In genomic region chr4:105181659-105182167, GRCm38 (mm10) we compare ENCODE assay signal across 14 mouse cellular contexts. TPM values are rescaled to one million over a fixed set of nuclear protein-coding genes. Genes with fewer than 3 reads are reported as not detected.
DNase-seq lines count a peak whose midpoint lies in the region; ATAC-seq and TF ChIP-seq lines count a peak whose summit lies in the region.
"Had no signal": no experiment of that assay in that cellular context is flagged by ENCODE, and none has a peak within 500 bp of the region (broad histone marks: within the 10 kb centered on the region; RNA-seq: fewer than 3 reads in every experiment).

No protein-coding gene starts in this region.

- no peaks in the 10 kb centered on the region for H3K27me3 ChIP-seq in forebrain, embryonic 10.5 days (ENCODE audit: poor library complexity, severe bottlenecking)
- no peaks in the 10 kb centered on the region for H3K27me3 ChIP-seq in hindbrain, embryonic 13.5 days
- no peaks in the 10 kb centered on the region for H3K27me3 ChIP-seq in midbrain, embryonic 16.5 days (ENCODE audit: control insufficient read depth, insufficient read depth, low read depth, low read length)
- H3K27me3 ChIP-seq in thymus, adult 2 months (ENCODE audit: control insufficient read depth, insufficient read depth, low read length): no peaks in the 10 kb centered on the region

- peaks cover 56% of the 10 kb centered on the region for H3K36me3 ChIP-seq in forebrain, embryonic 10.5 days (replicated peaks)
- H3K36me3 ChIP-seq in hindbrain, embryonic 13.5 days: no peaks in the 10 kb centered on the region
- no peaks in the 10 kb centered on the region for H3K36me3 ChIP-seq in midbrain, embryonic 16.5 days (ENCODE audit: control insufficient read depth, insufficient read depth, low read length)
- H3K36me3 ChIP-seq in thymus, adult 2 months (ENCODE audit: control insufficient read depth, insufficient read depth, low read length): no peaks in the 10 kb centered on the region
- H3K36me3 ChIP-seq: G1E had no signal

- peak; percentile 46 for ATAC-seq in hindbrain, embryonic 13.5 days (ENCODE audit: low FRiP score)
- ATAC-seq in midbrain, embryonic 16.5 days: peak; percentile 30; the same call in 1 of the 2 replicates
- ATAC-seq: liver, postnatal 0 days had no signal

- TF ChIP-seq CTCF in thymus, adult 2 months (IDR thresholded peaks at IDR 0.05; ENCODE audit: borderline replicate concordance, control insufficient read depth, extremely low read depth, insufficient read depth, low read length, poor library complexity): no peak

- DNase-seq in heart, adult 11 months: peak; percentile 83
- DNase-seq in heart, adult 8-10 months (ENCODE audit: low spot score): no peak
- no peak for DNase-seq in forebrain, embryonic 10.5 days (ENCODE audit: extremely low spot score, low spot score)
- DNase-seq in thymus, adult 2 months: no peak
- no peak for DNase-seq in gastrocnemius, postnatal 10 days
- no peak for DNase-seq in kidney, adult 9 months
- DNase-seq: heart, postnatal 14 days; kidney, adult 2 months; liver, postnatal 0 days; thymus, postnatal 14 days had no signal

- peak overlapping the region; percentile 46; the same call in 1 of the 2 replicates for H3K9ac ChIP-seq in hindbrain, embryonic 13.5 days
- no peak overlapping the region for H3K9ac ChIP-seq in midbrain, embryonic 16.5 days (ENCODE audit: low read depth, low read length)
- H3K9ac ChIP-seq: liver, postnatal 0 days had no signal

- peaks cover 88% of the 10 kb centered on the region for H3K4me1 ChIP-seq in forebrain, embryonic 10.5 days
- peaks cover 68% of the 10 kb centered on the region for H3K4me1 ChIP-seq in hindbrain, embryonic 13.5 days (replicated peaks)
- peaks cover 10% of the 10 kb centered on the region for H3K4me1 ChIP-seq in midbrain, embryonic 16.5 days (ENCODE audit: control insufficient read depth, insufficient read depth, low read length)
- H3K4me1 ChIP-seq in thymus, adult 2 months (replicated peaks; ENCODE audit: control insufficient read depth, insufficient read depth, low read length): no peaks in the 10 kb centered on the region

- no peak for TF ChIP-seq POLR2A in thymus, adult 2 months (IDR thresholded peaks at IDR 0.05; ENCODE audit: control insufficient read depth, extremely low read depth, insufficient read depth, low read length, poor library complexity)

- H3K27ac ChIP-seq in forebrain, embryonic 10.5 days: peak overlapping the region; percentile 89
- peak overlapping the region; percentile 88 for H3K27ac ChIP-seq in hindbrain, embryonic 13.5 days
- H3K27ac ChIP-seq in midbrain, embryonic 16.5 days (ENCODE audit: low read length): peak overlapping the region; percentile 72
- H3K27ac ChIP-seq in thymus, adult 2 months (ENCODE audit: control insufficient read depth, insufficient read depth, low read length): no peak overlapping the region
- H3K27ac ChIP-seq: macrophage had no signal

- H3K4me3 ChIP-seq in forebrain, embryonic 10.5 days: peak overlapping the region; percentile 32
- peak overlapping the region; percentile 15; the same call in 1 of the 2 replicates for H3K4me3 ChIP-seq in hindbrain, embryonic 13.5 days
- H3K4me3 ChIP-seq in midbrain, embryonic 16.5 days (ENCODE audit: low read depth, low read length): no peak overlapping the region
- no peak overlapping the region for H3K4me3 ChIP-seq in thymus, adult 2 months (ENCODE audit: control insufficient read depth, insufficient read depth, low read length)

- no peaks in the 10 kb centered on the region for H3K9me3 ChIP-seq in forebrain, embryonic 10.5 days
- H3K9me3 ChIP-seq in hindbrain, embryonic 13.5 days: no peaks in the 10 kb centered on the region
- H3K9me3 ChIP-seq in midbrain, embryonic 16.5 days (replicated peaks; ENCODE audit: control insufficient read depth, low read length, poor library complexity, severe bottlenecking): no peaks in the 10 kb centered on the region

- H3K4me2 ChIP-seq in hindbrain, embryonic 13.5 days: peak overlapping the region; percentile 41
- H3K4me2 ChIP-seq in midbrain, embryonic 16.5 days (ENCODE audit: low read length): peak overlapping the region; percentile 36

- 31% methylated on average over 3 of the region's 3 CpGs for WGBS in forebrain, embryonic 10.5 days
- WGBS in hindbrain, embryonic 13.5 days: 14% methylated on average over 3 of the region's 3 CpGs
- 14% methylated on average over 3 of the region's 3 CpGs for WGBS in midbrain, embryonic 16.5 days
- 63% methylated on average over 3 of the region's 3 CpGs for WGBS in thymus, adult 2 months

RNA-seq across cellular contexts. Expression of gene Plpp3, which starts 24.6 kb away (rescaled TPM):
- 10 to 100 TPM; 51.8 to 58.4 (median 54.5) TPM for total RNA-seq in heart, adult 8-10 months (2022)
- 57.2 and 59.4 TPM in 2 replicates for polyA plus RNA-seq in forebrain, embryonic 10.5 days (2016; fragmentation: Nextera tagmentation; extraction: Ambion mirVana)
- polyA plus RNA-seq in hindbrain, embryonic 13.5 days (2015; fragmentation: Nextera tagmentation; extraction: Ambion mirVana): 79.0 and 81.9 TPM in 2 replicates
- 71.7 and 102 TPM in 2 replicates for polyA plus RNA-seq in midbrain, embryonic 16.5 days (2015; fragmentation: Nextera tagmentation; extraction: Ambion mirVana)
- polyA plus RNA-seq in thymus, adult 2 months (2012; rRNA removed): 20.1 and 23.3 TPM in 2 replicates
- total RNA-seq in gastrocnemius, postnatal 10 days (2021): 10 to 100 TPM; 79.6 to 82.6 TPM
- total RNA-seq: G1E had no signal
- polyA plus RNA-seq: G1E had no signal

Comparison
In these comparisons a context has a peak if more than half of its experiments do, and no peak if none do; other contexts are left out.
1. H3K4me3 ChIP-seq: peak in forebrain, embryonic 10.5 days (single experiment) and hindbrain, embryonic 13.5 days (single experiment); none in midbrain, embryonic 16.5 days (single experiment) and thymus, adult 2 months (single experiment).